Mouse (Mus musculus) forebrain, embryonic 16.5 days (tissue): Measurements from ENCODE around the gene Rbfox1. TPM values are rescaled to one million over a fixed set of nuclear protein-coding genes. Genes with fewer than 3 reads are reported as not detected.

Source experiments
- ATAC-seq: fragments of 200-750 bp; cut with Nextera tagmentation; 2 replicates; pipeline ENCODE4 v1.8.0; 2017; ENCODE audit warnings: mild to moderate bottlenecking, moderate library complexity
- H3K27ac ChIP-seq: fragments of 300-500 bp; sonication (generic); 2 replicates; pipeline ENCODE4 v1.5.1; 2014; ENCODE audit warnings: low read length, control low read depth
- H3K27me3 ChIP-seq: fragments of 300-500 bp; sonication (generic); replicated peaks from 2 replicates; pipeline ENCODE4 v1.6.1; 2014; ENCODE audit warnings: low read length; ENCODE audit not compliant: control insufficient read depth, insufficient read depth
- H3K36me3 ChIP-seq: fragments of 300-500 bp; sonication (generic); 2 replicates; pipeline ENCODE4 v1.6.1; 2014; ENCODE audit not compliant: control insufficient read depth, insufficient read depth
- H3K4me1 ChIP-seq: fragments of 300-500 bp; sonication (generic); replicated peaks from 2 replicates; pipeline ENCODE4 v1.6.1; 2014; ENCODE audit warnings: low read length; ENCODE audit not compliant: control insufficient read depth, insufficient read depth
- H3K4me2 ChIP-seq: fragments of 300-500 bp; sonication (generic); 2 replicates; pipeline ENCODE4 v1.6.1; 2014; ENCODE audit warnings: mild to moderate bottlenecking, low read length, control low read depth
- H3K4me3 ChIP-seq: fragments of 300-500 bp; sonication (generic); replicated peaks from 2 replicates; pipeline ENCODE4 v1.5.1; 2014; ENCODE audit warnings: mild to moderate bottlenecking, low read length, control low read depth
- H3K9ac ChIP-seq: fragments of 300-500 bp; sonication (generic); replicated peaks from 2 replicates; pipeline ENCODE4 v1.6.1; 2014; ENCODE audit warnings: low read depth, low read length, control low read depth
- H3K9me3 ChIP-seq: fragments of 300-500 bp; sonication (generic); 2 replicates; pipeline ENCODE4 v1.6.1; 2016; ENCODE audit warnings: low read length; ENCODE audit not compliant: control insufficient read depth
- WGBS: fragments of 180-500 bp; shearing (Covaris S2); extraction: QIAGEN DNeasy Blood & Tissue Kit; methylation state at CpG from one replicate; pipeline ENCODE4 v1.1.7; 2014; 5-methylcytosine and 5-hydroxymethylcytosine counted together
- polyA plus RNA-seq: library from polyadenylated mRNA; unstranded; fragments of >200 nt; fragmentation: Nextera tagmentation; extraction: Ambion mirVana; gene quantifications from 2 replicates; pipeline ENCODE4 v1.2.1, GENCODE M21; 2015

Gene Rbfox1
- polyA plus RNA-seq, 1 experiment from 2014 or later = 210 TPM

GRCm38 (mm10) chr16:6012853-6013252 lies 127.7 kb downstream of the Rbfox1 start:
- Histone ChIP-seq H3K27ac (no peak overlapping the region), H3K4me2 (no peak overlapping the region), H3K4me1 (no peaks in the 10 kb centered on the region), H3K4me3 (no peak overlapping the region), H3K9ac (no peak overlapping the region), H3K9me3 (no peaks in the 10 kb centered on the region), H3K27me3 (no peaks in the 10 kb centered on the region), H3K36me3 (no peaks in the 10 kb centered on the region)
- 86% methylated on average over 3 of the region's 3 CpGs for WGBS
- ATAC-seq = no peak

GRCm38 (mm10) chr16:6018639-6019038 lies 133.5 kb downstream of the Rbfox1 start:
- no peak overlapping the region for H3K27ac ChIP-seq
- ATAC-seq = peak; percentile 54
- H3K4me2 ChIP-seq = no peak overlapping the region
- no peaks in the 10 kb centered on the region for H3K4me1 ChIP-seq
- H3K4me3 ChIP-seq = no peak overlapping the region
- H3K27me3 ChIP-seq = no peaks in the 10 kb centered on the region
- H3K9me3 ChIP-seq = no peaks in the 10 kb centered on the region
- WGBS = 45% methylated on average over 5 of the region's 5 CpGs
- no peak overlapping the region for H3K9ac ChIP-seq
- no peaks in the 10 kb centered on the region for H3K36me3 ChIP-seq

- no peak for ATAC-seq
- H3K4me1 ChIP-seq = no peaks in the 10 kb centered on the region
- 54% methylated on average over 1 of the region's 1 CpGs for WGBS
Measured at GRCm38 (mm10) chr16:6019361-6019760, 134.2 kb downstream of the Rbfox1 start.

GRCm38 (mm10) chr16:6031280-6031679 lies 146.1 kb downstream of the Rbfox1 start:
- no peak for ATAC-seq
- no peaks in the 10 kb centered on the region for H3K36me3 ChIP-seq
- H3K27me3 ChIP-seq = no peaks in the 10 kb centered on the region
- no peaks in the 10 kb centered on the region for H3K4me1 ChIP-seq
- 78% methylated on average over 1 of the region's 1 CpGs for WGBS
- no peak overlapping the region for H3K4me2 ChIP-seq
- H3K27ac ChIP-seq = no peak overlapping the region
- H3K9ac ChIP-seq = no peak overlapping the region
- no peaks in the 10 kb centered on the region for H3K9me3 ChIP-seq
- no peak overlapping the region for H3K4me3 ChIP-seq

More at GRCm38 (mm10) chr16:6019361-6019760, 134.2 kb downstream of the Rbfox1 start:
- Histone ChIP-seq H3K9me3 (no peaks in the 10 kb centered on the region), H3K27ac (no peak overlapping the region), H3K4me2 (no peak overlapping the region), H3K9ac (no peak overlapping the region), H3K4me3 (no peak overlapping the region), H3K36me3 (no peaks in the 10 kb centered on the region), H3K27me3 (no peaks in the 10 kb centered on the region)

GRCm38 (mm10) chr16:6032563-6032962 lies 147.4 kb downstream of the Rbfox1 start:
- Histone ChIP-seq H3K9me3 (no peaks in the 10 kb centered on the region), H3K27me3 (no peaks in the 10 kb centered on the region), H3K27ac (no peak overlapping the region), H3K4me1 (0 out of 2 replicates have a peak, but pooled peaks cover 4% of the 10 kb centered on the region), H3K4me2 (no peak overlapping the region), H3K9ac (no peak overlapping the region), H3K36me3 (no peaks in the 10 kb centered on the region), H3K4me3 (no peak overlapping the region)
- WGBS = 88% methylated on average over 7 of the region's 7 CpGs
- ATAC-seq = no peak

GRCm38 (mm10) chr16:6034876-6035275 lies 149.7 kb downstream of the Rbfox1 start:
- no peak overlapping the region for H3K27ac ChIP-seq
- no peak overlapping the region for H3K4me3 ChIP-seq
- H3K36me3 ChIP-seq = no peaks in the 10 kb centered on the region
- H3K9me3 ChIP-seq = no peaks in the 10 kb centered on the region
- H3K27me3 ChIP-seq = no peaks in the 10 kb centered on the region
- ATAC-seq = no peak
- no peak overlapping the region for H3K4me2 ChIP-seq
- no peak overlapping the region for H3K9ac ChIP-seq
- 0 out of 2 replicates have a peak, but pooled peaks cover 4% of the 10 kb centered on the region for H3K4me1 ChIP-seq
- 88% methylated on average over 3 of the region's 3 CpGs for WGBS

GRCm38 (mm10) chr16:6037009-6037408 lies 151.9 kb downstream of the Rbfox1 start:
- no peaks in the 10 kb centered on the region for H3K36me3 ChIP-seq
- 0 out of 2 replicates have a peak, but pooled peaks cover 7% of the 10 kb centered on the region for H3K4me1 ChIP-seq
- WGBS = 28% methylated on average over 7 of the region's 7 CpGs

GRCm38 (mm10) chr16:6042766-6043165 lies 157.6 kb downstream of the Rbfox1 start:
- no peak overlapping the region for H3K4me2 ChIP-seq
- H3K27ac ChIP-seq = peak overlapping the region; percentile 62
- H3K9me3 ChIP-seq = no peaks in the 10 kb centered on the region
- ATAC-seq = peak; percentile 74
- H3K36me3 ChIP-seq = no peaks in the 10 kb centered on the region
- H3K4me3 ChIP-seq = no peak overlapping the region
- H3K9ac ChIP-seq = no peak overlapping the region
- H3K27me3 ChIP-seq = no peaks in the 10 kb centered on the region
- 54% methylated on average over 3 of the region's 3 CpGs for WGBS
- peaks cover 5% of the 10 kb centered on the region; the same call in 1 of the 2 replicates for H3K4me1 ChIP-seq

More at GRCm38 (mm10) chr16:6037009-6037408, 151.9 kb downstream of the Rbfox1 start:
- Histone ChIP-seq H3K9ac (no peak overlapping the region), H3K27ac (peak overlapping the region; percentile 58), H3K4me3 (no peak overlapping the region), H3K4me2 (no peak overlapping the region), H3K27me3 (no peaks in the 10 kb centered on the region), H3K9me3 (no peaks in the 10 kb centered on the region)
- ATAC-seq = 0 out of 2 replicates have a peak, but pooled peaks have one; percentile 26

GRCm38 (mm10) chr16:6048601-6049000 lies 163.4 kb downstream of the Rbfox1 start:
- H3K4me3 ChIP-seq = no peak overlapping the region
- no peaks in the 10 kb centered on the region for H3K36me3 ChIP-seq
- WGBS = 78% methylated on average over 1 of the region's 1 CpGs
- no peak for ATAC-seq
- H3K9me3 ChIP-seq = no peaks in the 10 kb centered on the region
- H3K4me2 ChIP-seq = no peak overlapping the region
- no peaks in the 10 kb centered on the region for H3K4me1 ChIP-seq
- no peaks in the 10 kb centered on the region for H3K27me3 ChIP-seq
- no peak overlapping the region for H3K27ac ChIP-seq
- no peak overlapping the region for H3K9ac ChIP-seq

- H3K9ac ChIP-seq = no peak overlapping the region
- no peak for ATAC-seq
- H3K9me3 ChIP-seq = no peaks in the 10 kb centered on the region
- no peak overlapping the region for H3K4me3 ChIP-seq
- no peaks in the 10 kb centered on the region for H3K27me3 ChIP-seq
- no peaks in the 10 kb centered on the region for H3K4me1 ChIP-seq
- no peaks in the 10 kb centered on the region for H3K36me3 ChIP-seq
- H3K27ac ChIP-seq = no peak overlapping the region
- WGBS = 83% methylated on average over 1 of the region's 1 CpGs
- H3K4me2 ChIP-seq = no peak overlapping the region
Measured at GRCm38 (mm10) chr16:6062495-6062894, 177.3 kb downstream of the Rbfox1 start.
